Mouse (Mus musculus) cerebellum, adult 9-10 months (tissue): ENCODE data around the gene Olfr635.
"Not testable (repeated sequence)": the region's sequence is repeated elsewhere in the genome, so short reads cannot be mapped to it uniquely, and the experiment has no call there.

ENCODE experiments used
- DNase-seq: peaks from one replicate; pipeline ENCODE4 v3.0.0; 2022

Gene Olfr635

DNA sequence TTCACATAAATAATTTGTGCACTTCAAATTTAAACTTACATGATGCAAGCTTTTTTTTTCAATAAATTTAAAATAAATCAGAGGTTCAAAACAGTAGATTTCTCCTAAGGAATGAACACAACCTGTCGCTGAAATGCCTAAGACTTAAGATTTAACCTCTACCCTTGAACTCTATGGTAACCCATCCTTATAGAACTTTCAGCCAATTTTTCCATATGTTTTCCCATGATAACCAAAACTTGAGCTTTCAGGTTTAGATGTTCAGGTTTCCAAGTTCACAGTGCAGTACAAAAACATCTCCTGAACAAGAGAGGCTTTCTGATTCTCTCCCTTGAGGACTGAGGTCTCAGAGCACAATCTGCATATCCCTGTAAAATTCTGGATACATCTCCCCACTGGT is at the start of gene Olfr635:
Gene Olfr635, plus strand, starts transcription at position 301 of the 400 bp plus-strand sequence.
- no peak for DNase-seq

DNA sequence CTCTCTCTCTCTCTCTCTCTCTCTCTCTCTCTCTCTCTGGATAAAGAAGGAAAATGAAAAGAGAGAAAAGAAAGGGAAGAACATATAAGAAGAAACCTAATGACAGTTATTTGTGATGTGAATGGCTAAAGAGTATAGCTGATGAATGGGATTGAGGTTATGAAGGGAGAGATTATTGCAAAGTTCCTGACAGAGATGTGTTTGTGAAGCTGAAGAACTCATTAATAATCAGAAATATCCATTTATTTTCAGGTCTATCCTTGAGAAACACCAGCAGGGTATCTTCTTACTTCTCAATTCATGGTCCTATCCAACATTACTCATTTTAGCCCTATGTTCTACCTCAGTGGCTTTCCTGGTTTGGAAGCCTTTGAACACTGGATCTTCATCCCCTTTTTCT is 42.4 kb upstream of the Olfr635 start, which contains the start of gene Olfr631:
Gene Olfr631, plus strand, starts transcription at position 301 of the 400 bp plus-strand sequence.
- DNase-seq, result no peak

DNA sequence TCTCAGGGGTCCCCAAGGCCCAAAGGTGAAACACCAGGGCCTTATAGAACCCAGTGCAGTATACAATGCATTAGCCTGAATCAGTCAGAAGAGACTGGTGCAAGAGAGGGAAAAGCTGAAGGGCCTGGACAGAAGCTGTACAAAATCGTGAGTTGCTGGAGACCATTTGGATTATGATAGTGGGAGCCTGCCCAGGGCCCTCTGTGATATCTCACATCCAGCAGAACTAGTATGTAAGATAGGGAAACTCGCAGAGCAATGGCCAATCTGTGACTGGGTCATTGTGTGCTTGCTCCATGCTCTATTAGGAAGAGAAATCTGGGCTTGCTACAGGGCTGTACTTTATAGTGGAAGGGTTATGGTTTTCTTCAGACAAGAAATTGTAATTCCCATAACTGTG is 36.7 kb upstream of the Olfr635 start, which contains the start of gene Olfr632:
Gene Olfr632, plus strand, starts transcription at position 84 of the 400 bp plus-strand sequence.
- no peak for DNase-seq

DNA sequence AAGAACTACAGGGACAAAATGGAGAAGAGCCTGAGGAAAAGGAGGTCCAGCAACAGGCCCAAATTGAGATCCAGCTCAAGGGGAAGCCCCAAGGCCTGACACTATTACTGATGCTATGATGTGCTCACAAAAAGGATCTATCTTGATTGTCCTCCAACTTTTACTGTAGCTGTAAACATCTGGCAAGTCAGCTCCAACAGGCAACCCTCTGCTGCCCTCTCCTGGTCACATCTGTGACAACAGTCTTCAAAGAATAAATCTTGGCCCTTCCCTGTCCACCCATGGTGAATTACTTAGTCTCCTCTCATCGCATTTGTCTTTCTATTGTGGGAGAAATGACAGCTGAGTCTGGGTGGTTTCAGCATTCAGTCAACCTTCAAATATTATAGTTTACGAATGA is 28.2 kb upstream of the Olfr635 start:
- DNase-seq, result no peak

DNA sequence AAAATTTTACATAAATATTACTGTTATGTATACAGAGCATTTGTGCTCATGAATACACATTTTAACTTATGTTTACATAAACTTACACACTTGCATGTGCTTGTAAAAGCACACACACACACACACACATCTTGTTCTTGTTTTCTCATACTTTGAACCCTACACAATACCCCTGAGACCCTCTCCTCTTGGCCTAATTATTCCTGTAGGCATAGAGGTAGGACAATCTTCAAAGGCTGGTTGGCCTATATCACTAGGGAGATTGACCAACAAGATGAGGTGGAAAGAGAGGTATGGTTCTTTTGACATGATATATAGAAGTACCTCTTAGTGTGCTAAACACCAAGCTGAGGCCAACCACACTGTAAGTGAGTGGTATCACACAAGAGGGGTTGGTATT is 26.8 kb upstream of the Olfr635 start, which contains the start of gene Olfr633:
Gene Olfr633, plus strand, starts transcription at position 301 of the 400 bp plus-strand sequence.
- DNase-seq, result no peak

DNA sequence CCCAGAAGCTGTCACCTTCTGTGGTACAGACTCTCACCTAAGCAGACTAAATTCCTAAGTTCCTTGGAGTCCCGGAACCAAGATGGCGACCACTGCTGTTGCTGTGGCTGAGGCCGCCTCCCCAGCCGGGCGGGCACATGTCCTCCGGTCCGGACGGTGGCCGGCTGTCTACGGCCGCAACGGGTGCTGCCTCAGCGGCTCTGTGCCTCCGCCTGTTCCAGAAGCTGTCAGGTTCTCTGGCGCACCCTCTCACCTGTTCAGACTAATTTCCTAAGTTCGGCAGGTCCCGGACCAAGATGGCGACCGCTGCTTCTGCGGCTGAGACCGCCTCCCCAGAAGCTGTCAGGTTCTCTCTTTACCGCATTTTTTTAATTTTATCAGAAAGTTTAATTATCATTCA is 4.1 kb upstream of the Olfr635 start:
- not testable (repeated sequence) for DNase-seq

DNA sequence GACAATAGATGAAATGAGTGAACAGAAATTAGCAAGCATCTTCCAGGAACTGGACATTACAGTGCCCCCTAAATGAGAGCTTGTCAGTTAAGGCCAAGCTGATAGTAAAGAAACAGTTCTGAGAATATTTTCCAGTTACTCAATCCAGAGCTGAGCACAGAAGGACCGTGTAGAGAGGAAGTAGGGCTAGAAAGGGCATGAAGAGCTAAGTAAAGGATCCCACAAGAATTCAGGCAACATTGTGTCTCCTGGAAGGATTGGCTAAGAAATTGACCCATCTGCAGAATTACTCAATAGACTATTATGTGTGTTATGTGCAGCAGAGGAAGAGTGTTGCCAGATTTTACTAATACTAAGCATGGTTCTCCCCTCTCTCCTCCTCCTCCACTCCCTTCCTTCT is 830 bp downstream of the Olfr635 start:
- no peak for DNase-seq

DNA sequence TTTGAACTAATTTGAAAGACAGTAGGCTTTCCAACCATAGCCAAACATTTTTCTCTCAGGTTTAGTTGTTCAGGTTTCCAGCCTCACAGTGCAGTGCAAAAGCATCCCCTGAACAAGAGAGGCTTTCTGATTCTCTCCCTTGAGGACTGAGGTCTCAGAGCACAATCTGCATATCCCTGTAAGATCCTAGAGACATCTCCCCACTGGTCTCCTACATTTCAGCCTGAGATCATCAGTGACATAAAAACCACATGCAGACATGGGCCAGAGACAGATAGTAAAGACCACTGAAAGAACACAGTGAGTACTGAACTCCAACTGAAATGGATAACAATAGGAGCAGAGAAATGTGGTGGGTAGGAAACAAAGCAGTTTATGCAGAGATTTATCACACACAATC is 27.5 kb downstream of the Olfr635 start, which contains the start of gene Olfr638:
Gene Olfr638, plus strand, starts transcription at position 301 of the 400 bp plus-strand sequence.
- no peak for DNase-seq

DNA sequence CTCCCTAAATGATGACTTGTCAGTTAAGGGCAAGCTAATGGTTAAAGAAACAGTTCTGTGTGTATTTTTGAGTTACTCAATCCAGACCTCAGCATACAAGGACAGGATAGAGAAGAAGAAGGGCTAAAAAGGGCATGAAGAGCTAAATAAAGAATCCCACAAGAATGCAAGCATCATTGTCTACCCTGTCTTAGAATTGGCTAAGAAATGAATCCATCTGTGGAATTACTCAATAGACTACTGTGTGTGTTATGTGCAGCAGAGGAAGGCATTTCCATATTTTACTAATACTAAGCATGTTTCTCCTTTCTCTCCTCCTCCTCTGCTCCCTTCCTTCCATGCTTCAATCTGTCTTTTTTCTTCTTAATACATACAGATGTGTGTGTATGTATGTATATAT is 28.2 kb downstream of the Olfr635 start:
- no peak for DNase-seq

DNA sequence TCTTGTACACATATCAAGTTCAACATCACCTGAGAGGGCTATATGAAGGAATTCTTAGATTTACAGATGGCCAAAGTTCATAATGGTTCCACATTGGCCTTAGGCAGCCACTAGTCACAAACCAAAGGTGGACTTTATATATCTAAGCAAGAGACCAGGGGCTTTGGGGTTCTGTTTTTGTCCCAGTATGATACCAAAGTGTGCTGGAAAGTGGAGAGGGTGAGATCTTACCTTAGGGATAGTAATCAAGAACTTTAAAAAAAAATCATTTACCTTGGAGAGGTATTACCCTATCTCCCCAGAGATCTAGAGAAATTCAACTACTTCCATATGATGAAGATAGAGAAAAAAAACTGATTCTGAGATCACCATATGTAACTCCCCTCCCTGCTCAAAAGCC is 46.3 kb downstream of the Olfr635 start, which contains the start of gene Olfr639:
Gene Olfr639, minus strand, starts transcription at position 101 of the 400 bp plus-strand sequence.
- no peak for DNase-seq

DNA sequence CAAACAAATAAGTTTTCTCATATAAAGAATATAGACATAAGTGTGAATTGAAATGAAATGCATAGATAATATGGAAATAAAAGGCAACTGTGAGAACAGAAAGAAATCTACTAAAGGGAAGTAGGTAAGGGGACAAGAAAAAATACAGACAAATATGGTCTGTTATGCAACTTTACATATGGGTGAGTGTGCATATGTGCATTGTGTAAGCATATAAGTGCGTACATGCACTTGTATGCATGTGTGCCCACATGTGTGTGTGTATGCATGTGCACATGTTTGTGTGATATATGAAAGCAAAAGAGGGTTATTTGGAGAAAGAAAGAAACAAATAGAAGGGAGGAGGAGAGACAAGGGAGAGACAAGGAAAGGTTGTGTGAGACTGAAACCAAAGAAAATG is 48.0 kb downstream of the Olfr635 start:
- no peak for DNase-seq

DNA sequence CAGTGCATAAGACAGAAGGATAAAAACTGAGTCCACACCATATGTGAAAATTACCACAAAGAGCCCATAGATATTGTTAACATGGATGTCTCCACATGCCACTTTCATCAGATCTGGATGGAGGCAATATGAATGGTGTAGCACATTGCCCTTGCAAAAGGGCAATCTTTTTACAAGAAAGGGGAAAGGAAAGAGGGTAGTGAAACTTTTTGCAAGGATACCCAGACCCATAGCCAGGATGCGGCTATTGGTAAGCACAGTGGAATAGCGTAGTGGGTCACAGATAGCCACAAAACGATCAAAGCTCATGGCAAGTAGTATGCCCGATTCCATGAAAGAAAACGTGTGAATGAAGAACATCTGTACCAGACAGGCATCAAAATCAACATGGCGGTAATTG is 50.7 kb downstream of the Olfr635 start:
- no peak for DNase-seq

DNA sequence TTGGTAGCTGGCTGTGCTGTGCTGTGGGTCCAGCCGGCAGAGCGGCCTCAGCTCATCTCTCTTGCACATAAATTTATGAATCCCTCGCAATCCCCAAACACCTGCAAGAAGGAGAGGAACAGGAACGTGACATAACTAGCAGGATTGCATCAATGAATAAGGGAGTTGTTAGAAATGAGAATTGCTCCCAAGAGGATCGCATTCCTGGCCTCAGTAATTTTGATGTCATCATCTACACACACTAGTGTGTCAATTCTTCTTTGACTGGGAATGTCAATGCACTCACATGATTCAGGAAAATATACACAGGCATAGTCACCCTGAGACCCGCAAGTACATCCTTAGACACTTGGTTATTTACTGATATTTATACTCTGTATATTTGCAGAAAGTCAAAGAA is 54.5 kb downstream of the Olfr635 start, which contains the start of gene Olfr640:
Gene Olfr640, minus strand, starts transcription at position 101 of the 400 bp plus-strand sequence.
- no peak for DNase-seq

DNA sequence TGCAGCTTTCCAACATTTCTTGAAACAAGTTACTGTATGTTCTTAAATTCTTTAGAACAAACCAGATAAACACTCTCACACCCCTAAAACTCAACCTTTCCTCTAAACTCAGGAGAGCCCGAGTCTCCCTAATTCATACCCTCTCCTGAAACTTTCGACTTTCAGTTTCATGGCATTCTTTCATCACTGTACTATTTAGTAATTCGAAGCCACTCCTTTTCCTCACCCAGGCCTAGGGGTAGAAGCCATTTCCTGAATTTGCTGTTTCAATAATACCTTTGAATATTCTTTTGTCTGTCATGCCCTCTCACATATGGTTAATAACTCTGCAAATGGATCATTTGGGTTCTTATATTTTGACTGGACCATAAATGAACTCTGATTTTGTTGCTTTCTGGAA is 56.0 kb downstream of the Olfr635 start:
- DNase-seq, result no peak

DNA sequence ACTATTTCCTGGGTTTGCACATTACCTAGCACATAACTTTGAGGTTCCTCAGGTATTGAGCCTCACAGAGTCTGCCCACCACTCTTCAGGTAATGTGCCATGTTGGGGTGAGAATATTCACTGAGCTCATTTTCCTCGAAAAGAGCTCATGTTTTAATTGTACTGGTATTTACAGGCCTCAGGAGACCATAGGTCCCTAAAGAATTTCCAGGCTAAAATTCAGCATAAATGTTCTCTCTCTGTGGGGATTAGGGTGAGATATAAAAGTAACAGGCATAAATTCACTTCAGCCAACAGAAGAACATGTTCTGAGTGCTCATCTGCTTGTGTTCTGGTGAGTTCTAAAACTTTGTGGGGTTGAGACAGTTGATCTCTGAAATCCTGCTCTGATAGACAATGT is 64.2 kb downstream of the Olfr635 start, which contains the start of gene Olfr641:
Gene Olfr641, plus strand, starts transcription at position 301 of the 400 bp plus-strand sequence.
- no peak for DNase-seq
